Mouse (Mus musculus): ENCODE measurements around the gene Mrpl23.

The Mrpl23 gene

DNA sequence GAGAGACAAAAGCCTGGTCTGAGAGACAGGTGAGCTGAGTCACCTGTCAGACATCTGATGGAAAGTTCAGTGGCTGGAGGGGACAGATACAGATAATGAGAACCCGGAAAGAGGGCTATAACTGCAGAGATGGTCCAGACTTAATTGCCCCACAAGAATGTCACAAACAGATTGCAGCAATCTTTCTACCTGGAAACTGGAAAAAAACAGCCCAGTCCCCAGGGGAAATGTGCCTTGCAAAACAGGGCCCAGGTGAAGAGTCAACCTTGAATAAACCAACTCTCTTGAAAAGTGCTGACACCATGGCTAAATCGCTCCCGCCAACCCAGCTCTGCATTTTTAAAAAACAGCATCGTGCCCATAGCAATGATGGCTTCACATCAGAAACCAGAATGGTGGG lies 12.2 kb upstream of the Mrpl23 start:
- DNase-seq (ENCODE audit: inconsistent ontology term) = no peak

GRCm38 (mm10) chr7:142522352-142522751 lies 10.1 kb upstream of the Mrpl23 start:
- DNase-seq (ENCODE audit: inconsistent ontology term) = no peak

DNA sequence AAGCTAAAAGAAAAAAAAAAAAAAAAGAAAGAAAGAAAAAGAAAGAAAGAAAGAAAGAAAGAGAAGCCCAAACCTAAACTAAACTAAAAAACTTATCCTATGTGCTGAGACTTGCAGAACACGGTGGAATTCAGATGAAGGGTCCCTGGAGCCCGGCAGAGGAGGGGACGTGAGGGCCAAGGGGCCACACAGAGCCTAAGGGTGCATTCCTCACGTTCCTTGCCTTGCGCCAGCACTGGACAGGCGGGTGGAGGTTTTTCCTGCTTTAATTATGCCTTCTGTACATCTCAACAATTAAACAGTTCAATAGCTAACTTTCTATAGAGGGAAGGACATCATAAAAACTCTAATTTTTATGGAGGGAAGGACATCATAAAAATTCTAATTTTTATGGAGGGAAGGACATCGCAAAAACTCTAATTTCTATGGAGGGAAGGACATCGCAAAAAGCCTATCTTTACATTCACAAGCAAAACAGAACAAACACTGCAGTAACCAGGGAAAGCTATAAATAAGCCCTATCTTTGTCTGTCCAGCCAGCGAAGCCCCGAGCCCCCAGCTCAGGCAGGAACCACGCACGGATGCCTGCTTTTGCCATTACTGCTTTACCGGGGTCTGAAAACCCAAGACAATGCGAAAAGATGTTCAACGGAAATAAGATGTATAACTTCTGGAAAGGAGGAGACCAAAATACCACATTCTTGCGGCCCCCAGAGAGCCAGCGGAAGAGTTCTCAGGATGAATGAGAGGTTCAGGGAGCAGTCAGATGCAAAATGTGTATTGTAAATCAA lies 9.1 kb upstream of the Mrpl23 start:
- DNase-seq (ENCODE audit: inconsistent ontology term) = no peak

GRCm38 (mm10) chr7:142525342-142526178 lies 6.9 kb upstream of the Mrpl23 start:
- no peak for DNase-seq (ENCODE audit: inconsistent ontology term)

- no peak for DNase-seq (ENCODE audit: inconsistent ontology term)
Observed at GRCm38 (mm10) chr7:142529350-142529749, 3.1 kb upstream of the Mrpl23 start.

- DNase-seq (ENCODE audit: inconsistent ontology term) = no peak
Observed at GRCm38 (mm10) chr7:142531973-142532521, 439 bp upstream of the Mrpl23 start.

DNA sequence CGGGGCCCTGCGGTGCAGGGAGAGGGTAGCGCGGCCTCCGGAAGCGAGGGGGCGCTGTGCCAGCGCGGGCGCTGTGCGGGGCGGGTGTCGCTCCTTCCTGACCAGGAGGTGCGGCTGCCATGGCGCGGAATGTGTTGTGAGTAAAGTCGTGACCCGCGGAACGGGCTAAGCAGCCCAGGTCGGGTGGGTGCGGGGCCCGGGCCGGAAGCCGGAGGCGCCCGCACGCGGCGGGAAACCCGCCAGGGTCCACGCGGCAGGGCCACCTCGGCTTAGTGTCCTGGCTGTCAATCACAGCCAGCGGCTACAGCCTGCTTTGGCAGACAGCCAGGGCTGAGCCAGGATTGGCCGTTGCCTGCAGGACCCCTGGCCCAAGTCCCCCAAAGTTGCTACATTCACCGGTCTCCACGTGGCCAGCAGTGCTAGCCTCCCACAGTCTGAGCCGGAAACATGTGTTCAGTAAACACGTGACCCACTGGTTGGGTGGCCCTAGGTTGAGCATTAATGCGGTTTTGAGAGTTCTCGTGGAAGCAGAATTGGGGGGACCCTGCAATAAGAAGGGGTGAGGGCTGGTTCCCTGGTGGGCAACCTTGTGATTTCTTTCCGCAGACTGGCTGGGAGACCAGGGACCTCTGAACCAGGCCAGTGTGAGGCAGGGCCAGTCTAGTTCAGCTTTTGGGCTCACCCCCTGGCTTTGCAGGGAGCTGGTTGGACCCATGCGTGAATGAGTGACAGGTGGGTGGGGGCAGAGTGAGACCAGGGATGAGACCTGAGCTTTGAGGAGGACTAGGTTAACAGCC lies 771 bp downstream of the Mrpl23 start:
- DNase-seq (ENCODE audit: inconsistent ontology term) = peak; percentile 78

GRCm38 (mm10) chr7:142535116-142535515 lies 2.6 kb downstream of the Mrpl23 start:
- no peak for DNase-seq (ENCODE audit: inconsistent ontology term)

DNA sequence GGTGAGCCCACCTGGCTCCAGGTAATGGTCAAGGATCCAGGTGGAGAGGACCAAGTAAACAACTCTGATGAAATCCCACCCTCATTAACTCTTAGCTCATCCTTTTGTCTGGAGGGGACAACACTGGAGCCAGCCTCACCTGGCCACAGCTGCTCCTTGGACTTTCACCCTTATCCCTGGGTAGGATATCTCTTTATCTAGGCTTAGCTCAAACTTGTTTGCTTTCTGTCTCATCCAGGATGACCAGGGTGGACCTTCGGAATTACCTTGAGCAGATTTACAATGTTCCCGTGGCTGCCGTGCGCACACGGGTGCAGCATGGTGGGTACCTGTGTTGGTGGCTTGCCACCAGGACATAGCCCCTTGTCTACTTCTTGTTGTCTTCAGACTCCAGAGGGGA lies 3.3 kb downstream of the Mrpl23 start:
- DNase-seq (ENCODE audit: inconsistent ontology term) = no peak

DNA sequence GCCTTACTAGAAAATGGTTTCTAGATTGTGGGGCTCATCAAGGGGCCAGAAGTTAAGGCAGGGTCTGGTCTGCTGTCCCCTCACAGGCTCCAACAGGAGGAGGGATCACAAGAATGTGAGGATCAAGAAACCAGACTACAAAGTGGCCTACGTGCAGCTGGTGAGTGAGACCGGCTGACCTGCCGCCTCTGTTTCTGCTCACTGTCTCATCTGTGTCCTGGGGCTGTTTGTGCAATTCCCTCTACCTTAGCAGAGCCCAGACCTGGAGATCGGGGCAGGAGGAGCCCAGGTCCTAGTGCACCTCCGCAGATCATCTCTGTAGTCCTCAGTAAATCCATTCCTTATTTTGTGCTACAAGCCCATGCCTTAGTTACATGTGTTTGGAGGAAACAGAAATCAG lies 4.7 kb downstream of the Mrpl23 start:
- DNase-seq (ENCODE audit: inconsistent ontology term) = no peak

DNA sequence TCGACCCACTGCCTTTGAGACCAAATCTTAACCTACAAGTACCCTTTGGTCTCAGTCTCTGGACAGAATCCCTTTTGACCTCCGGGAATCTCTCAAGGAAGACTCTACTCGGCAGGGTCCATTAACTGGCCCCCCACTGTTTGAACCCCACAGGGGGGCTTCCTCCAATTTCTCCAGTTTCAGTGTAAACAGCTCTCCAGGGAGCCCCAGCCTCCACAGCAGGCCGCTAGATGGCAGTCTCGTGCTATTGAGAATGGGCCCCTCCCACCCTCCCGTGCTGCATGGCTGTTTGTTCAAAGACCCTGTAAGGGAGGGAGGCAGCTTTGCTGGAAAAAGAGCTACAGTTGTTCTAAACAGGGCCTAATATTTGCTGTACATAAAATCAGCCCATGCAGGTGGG lies 5.4 kb downstream of the Mrpl23 start:
- peak; percentile 58 for DNase-seq (ENCODE audit: inconsistent ontology term)

- no peak for DNase-seq (ENCODE audit: inconsistent ontology term)
Observed at GRCm38 (mm10) chr7:142538291-142538690, 5.8 kb downstream of the Mrpl23 start.

DNA sequence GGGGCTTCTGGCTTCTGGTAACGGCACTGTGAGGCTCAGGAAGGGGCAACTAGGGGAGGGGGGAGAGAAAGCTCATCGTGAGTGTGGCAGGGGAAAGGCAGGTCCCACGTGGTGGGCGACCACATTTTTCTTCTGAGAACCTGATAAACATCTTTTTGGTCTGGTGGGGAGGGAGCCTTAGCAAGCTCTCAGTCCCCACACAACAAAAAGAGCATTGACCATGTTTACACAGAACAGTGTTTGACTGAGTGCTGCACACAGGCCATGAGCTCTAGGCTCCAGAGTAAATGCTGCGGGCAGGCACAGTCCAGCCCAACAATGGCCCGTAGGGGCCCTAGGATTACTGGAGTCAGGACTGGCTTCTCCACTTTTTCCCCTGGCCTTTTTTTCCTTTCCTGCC lies 6.3 kb downstream of the Mrpl23 start:
- DNase-seq (ENCODE audit: inconsistent ontology term) = no peak

GRCm38 (mm10) chr7:142539828-142540227 lies 7.3 kb downstream of the Mrpl23 start:
- DNase-seq (ENCODE audit: inconsistent ontology term) = no peak

GRCm38 (mm10) chr7:142542771-142543303 lies 10.4 kb downstream of the Mrpl23 start:
- DNase-seq (ENCODE audit: inconsistent ontology term) = no peak

- DNase-seq (ENCODE audit: inconsistent ontology term) = no peak
Observed at GRCm38 (mm10) chr7:142545967-142546366, 13.5 kb downstream of the Mrpl23 start.

GRCm38 (mm10) chr7:142547874-142548273 lies 15.4 kb downstream of the Mrpl23 start:
- DNase-seq (ENCODE audit: inconsistent ontology term) = no peak

- DNase-seq (ENCODE audit: inconsistent ontology term) = no peak
Observed at GRCm38 (mm10) chr7:142548706-142549105, 16.2 kb downstream of the Mrpl23 start.

DNA sequence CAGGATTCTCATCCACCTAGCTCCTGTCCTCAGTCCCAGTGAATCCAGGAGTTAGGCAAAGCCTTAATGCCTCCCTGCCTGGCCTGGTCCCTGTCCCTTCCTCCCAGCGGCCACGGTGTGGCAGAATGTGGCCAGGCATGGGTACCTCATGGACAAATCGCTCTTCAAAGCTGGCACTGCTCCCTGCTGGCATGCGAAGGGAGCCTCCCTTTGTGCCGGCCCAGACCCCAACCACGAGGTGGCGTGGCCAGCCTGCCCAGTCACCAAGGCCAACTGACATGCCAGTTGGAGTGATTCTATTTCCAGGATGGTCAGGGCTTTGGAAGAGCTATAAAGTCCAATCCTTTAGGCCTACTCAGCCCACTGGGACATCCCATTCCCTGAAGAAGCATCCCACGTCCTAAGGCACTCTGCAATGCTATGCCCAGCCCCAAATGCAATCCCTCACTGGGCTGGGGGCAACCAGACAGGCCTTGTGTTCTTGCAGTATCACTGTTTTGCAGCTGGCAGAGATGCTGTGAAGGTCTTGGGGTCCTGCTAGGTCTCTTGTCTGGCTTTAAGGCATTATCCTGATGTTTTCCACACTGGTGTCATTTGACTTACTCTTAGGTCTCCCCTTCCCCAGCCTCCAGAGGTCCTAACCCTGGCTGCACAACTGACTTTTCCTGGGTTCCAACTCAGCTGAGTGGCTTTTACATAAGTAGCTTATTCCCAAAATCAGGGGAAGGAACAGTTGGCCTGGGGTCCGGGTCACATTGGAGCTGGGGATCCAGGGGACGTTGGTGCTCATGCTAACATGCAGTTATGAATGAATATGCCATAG lies 17.7 kb downstream of the Mrpl23 start:
- DNase-seq (ENCODE audit: inconsistent ontology term) = peak; percentile 43

DNA sequence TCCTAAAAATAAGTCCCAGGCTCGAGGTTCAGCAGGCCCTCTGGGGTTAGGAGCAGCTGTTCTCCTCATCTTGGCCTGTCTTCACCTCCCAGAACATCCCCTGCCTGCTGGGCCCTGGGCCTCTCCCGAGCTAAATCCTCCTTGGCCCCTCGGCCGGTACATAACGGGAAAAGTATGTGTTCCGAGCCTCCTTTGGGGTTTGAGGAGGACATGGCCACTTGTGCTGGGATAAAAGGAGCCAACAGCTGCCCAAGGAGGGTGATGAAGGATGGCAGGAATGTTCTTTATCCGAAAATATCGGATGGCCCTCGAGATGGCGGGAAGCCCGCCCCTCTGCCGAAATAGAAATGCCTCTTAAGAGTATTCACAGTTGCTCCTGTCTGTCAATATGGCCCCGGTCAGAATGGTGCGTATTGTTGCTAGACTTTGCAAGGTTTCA lies 18.5 kb downstream of the Mrpl23 start:
- no peak for DNase-seq (ENCODE audit: inconsistent ontology term)

GRCm38 (mm10) chr7:142551691-142552090 lies 19.2 kb downstream of the Mrpl23 start:
- no peak for DNase-seq (ENCODE audit: inconsistent ontology term)

Measured in Muller cell, postnatal 12 days (primary cell).